Mouse (Mus musculus) stomach, postnatal 0 days (tissue): ENCODE data around the gene Lcn4. TPM values are rescaled to one million over a fixed set of nuclear protein-coding genes. Genes with fewer than 3 reads are reported as not detected.
A peak's percentile ranks its signal among the peaks of the same experiment; 100 is the strongest.

ENCODE experiments used
- ATAC-seq: fragments of 200-750 bp; cut with Nextera tagmentation; 2 replicates; pipeline ENCODE4 v1.8.0; 2017; ENCODE audit not compliant: low FRiP score, low TSS enrichment
- DNase-seq: peaks from one replicate; pipeline ENCODE4 v3.0.0-alpha.2; 2016; ENCODE audit warnings: low spot score
- H3K27ac ChIP-seq: fragments of 300-500 bp; sonication (generic); replicated peaks from 2 replicates; pipeline ENCODE4 v1.5.1; 2014; ENCODE audit warnings: mild to moderate bottlenecking, control low read depth
- H3K27me3 ChIP-seq: fragments of 300-500 bp; sonication (generic); 2 replicates; pipeline ENCODE4 v1.6.1; 2014; ENCODE audit warnings: low read length; ENCODE audit not compliant: control insufficient read depth, insufficient read depth
- H3K36me3 ChIP-seq: fragments of 300-500 bp; sonication (generic); 2 replicates; pipeline ENCODE4 v1.6.1; 2014; ENCODE audit warnings: low read length, mixed read lengths; ENCODE audit not compliant: control insufficient read depth, insufficient read depth
- H3K4me1 ChIP-seq: fragments of 300-500 bp; sonication (generic); replicated peaks from 2 replicates; pipeline ENCODE4 v1.6.1; 2014; ENCODE audit warnings: antibody characterized with exemption; ENCODE audit not compliant: control insufficient read depth, insufficient read depth
- H3K4me2 ChIP-seq: fragments of 300-500 bp; sonication (generic); replicated peaks from 2 replicates; pipeline ENCODE4 v1.6.1; 2014; ENCODE audit warnings: low read depth, mild to moderate bottlenecking, control low read depth, moderate library complexity
- H3K4me3 ChIP-seq: fragments of 300-500 bp; sonication (generic); 2 replicates; pipeline ENCODE4 v1.5.1; 2014; ENCODE audit warnings: low read depth, low read length, control low read depth
- H3K9ac ChIP-seq: fragments of 300-500 bp; sonication (generic); 2 replicates; pipeline ENCODE4 v1.6.1; 2014; ENCODE audit warnings: mild to moderate bottlenecking, low read length, control low read depth, mixed read lengths
- H3K9me3 ChIP-seq: fragments of 300-500 bp; sonication (generic); 2 replicates; pipeline ENCODE4 v1.6.1; 2016; ENCODE audit warnings: low read length; ENCODE audit not compliant: control insufficient read depth
- CTCF ChIP-seq: IDR thresholded peaks from 2 replicates; pipeline ENCODE4 v1.5.1; 2016; ENCODE audit warnings: antibody characterized with exemption, low read depth, mild to moderate bottlenecking, moderate library complexity
- EP300 ChIP-seq: optimal IDR thresholded peaks from 2 replicates; pipeline ENCODE3; 2016; ENCODE audit warnings: antibody characterized with exemption
- WGBS: fragments of 180-500 bp; shearing (Covaris S2); extraction: QIAGEN DNeasy Blood & Tissue Kit; methylation state at CpG from one replicate; pipeline ENCODE4 v1.1.7; 2014; 5-methylcytosine and 5-hydroxymethylcytosine counted together
- polyA plus RNA-seq: library from polyadenylated mRNA; unstranded; fragments of >200 nt; fragmentation: Nextera tagmentation; extraction: Ambion mirVana; gene quantifications from 2 replicates; pipeline ENCODE4 v1.2.1, GENCODE M21; 2015

Lcn4 gene
- polyA plus RNA-seq, 1 experiment from 2014 or later: not detected

GRCm38 (mm10) chr2:26632541-26633395 is 38.3 kb downstream of the Lcn4 start:
- Histone ChIP-seq H3K9ac (no peak overlapping the region), H3K4me1 (peaks cover 2% of the 10 kb centered on the region; the same call in 1 of the 2 replicates), H3K36me3 (peaks cover 17% of the 10 kb centered on the region), H3K4me2 (no peak overlapping the region), H3K9me3 (no peaks in the 10 kb centered on the region), H3K4me3 (no peak overlapping the region), H3K27me3 (no peaks in the 10 kb centered on the region), H3K27ac (no peak overlapping the region)
- WGBS: 69% methylated on average over 16 of the region's 16 CpGs
- DNase-seq: no peak
- TF ChIP-seq CTCF (no peak), EP300 (no peak)
- ATAC-seq: no peak

DNA sequence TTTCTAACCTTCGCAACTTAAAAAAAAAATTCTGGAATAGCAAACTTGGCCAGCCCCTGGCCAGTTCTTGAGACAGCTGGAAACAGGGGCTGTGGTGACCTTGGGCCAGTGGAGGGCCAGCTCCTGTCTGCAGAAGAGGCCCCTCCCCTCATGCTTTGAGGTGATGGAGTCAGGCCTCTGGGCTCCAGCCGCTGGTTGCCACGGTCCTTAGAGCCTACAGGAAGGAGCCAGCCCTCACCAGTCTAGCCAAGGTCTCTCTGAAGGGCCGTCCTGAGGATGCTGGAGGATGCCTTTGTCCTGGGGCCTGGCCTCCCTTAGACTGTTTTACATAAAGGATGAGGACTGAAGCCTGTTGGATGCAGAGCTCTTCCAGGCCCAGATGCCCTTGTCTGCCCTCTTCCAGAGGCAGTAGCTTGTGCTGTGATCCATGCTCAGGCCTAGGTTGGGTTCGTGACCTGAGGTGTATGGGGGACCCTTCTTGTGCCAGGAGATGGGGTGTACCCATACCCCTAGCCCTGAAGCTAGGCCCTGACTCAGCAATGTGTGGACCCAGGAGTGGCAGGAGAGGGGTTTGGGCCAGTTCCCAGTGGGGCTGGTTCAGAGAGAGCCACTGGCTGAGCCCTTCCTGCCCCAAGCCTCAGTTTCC is 42.2 kb downstream of the Lcn4 start:
- TF ChIP-seq EP300 (no peak), CTCF (no peak)
- 30% methylated on average over 5 of the region's 5 CpGs for WGBS
- no peaks in the 10 kb centered on the region for H3K36me3 ChIP-seq

GRCm38 (mm10) chr2:26627921-26628739 is 43.0 kb downstream of the Lcn4 start, which contains the start of gene Fam69b:
TSS of gene Fam69b (plus strand) at chr2:26628457.
- Histone ChIP-seq H3K4me3 (peak within 1 kb of the TSS; percentile 64), H3K9ac (peak within 1 kb of the TSS; percentile 73), H3K9me3 (no peaks in the 10 kb centered on the region), H3K4me1 (no peaks in the 10 kb centered on the region; the same call in 1 of the 2 replicates), H3K27ac (no peak within 1 kb of the TSS), H3K27me3 (no peaks in the 10 kb centered on the region), H3K4me2 (peak within 1 kb of the TSS; percentile 93), H3K36me3 (no peaks in the 10 kb centered on the region)
- under 1% methylated on average over 57 of the region's 70 CpGs for WGBS
- peak; percentile 71 for DNase-seq
- TF ChIP-seq EP300: no peak
- no peak for TF ChIP-seq CTCF
- peak; percentile 58 for ATAC-seq

More for the DNA sequence above, 42.2 kb downstream of the Lcn4 start:
- DNase-seq (no peak), ATAC-seq (peak; percentile 28)
- H3K4me1 ChIP-seq: no peaks in the 10 kb centered on the region; the same call in 1 of the 2 replicates
- no peaks in the 10 kb centered on the region for H3K9me3 ChIP-seq
- no peak overlapping the region for H3K27ac ChIP-seq
- H3K27me3 ChIP-seq: no peaks in the 10 kb centered on the region
- H3K4me2 ChIP-seq: peak overlapping the region; percentile 93
- H3K4me3 ChIP-seq: peak overlapping the region; percentile 64
- peak overlapping the region; percentile 73 for H3K9ac ChIP-seq

- DNase-seq: no peak
- Histone ChIP-seq H3K4me1 (no peaks in the 10 kb centered on the region; the same call in 1 of the 2 replicates), H3K36me3 (no peaks in the 10 kb centered on the region), H3K27me3 (no peaks in the 10 kb centered on the region), H3K4me2 (no peak overlapping the region), H3K9ac (no peak overlapping the region), H3K27ac (no peak overlapping the region), H3K9me3 (no peaks in the 10 kb centered on the region), H3K4me3 (no peak overlapping the region)
- 69% methylated on average over 3 of the region's 3 CpGs for WGBS
- no peak for TF ChIP-seq EP300
- TF ChIP-seq CTCF: peak; percentile 44
- ATAC-seq: no peak
Observed at GRCm38 (mm10) chr2:26626081-26626480, 45.0 kb downstream of the Lcn4 start.

DNA sequence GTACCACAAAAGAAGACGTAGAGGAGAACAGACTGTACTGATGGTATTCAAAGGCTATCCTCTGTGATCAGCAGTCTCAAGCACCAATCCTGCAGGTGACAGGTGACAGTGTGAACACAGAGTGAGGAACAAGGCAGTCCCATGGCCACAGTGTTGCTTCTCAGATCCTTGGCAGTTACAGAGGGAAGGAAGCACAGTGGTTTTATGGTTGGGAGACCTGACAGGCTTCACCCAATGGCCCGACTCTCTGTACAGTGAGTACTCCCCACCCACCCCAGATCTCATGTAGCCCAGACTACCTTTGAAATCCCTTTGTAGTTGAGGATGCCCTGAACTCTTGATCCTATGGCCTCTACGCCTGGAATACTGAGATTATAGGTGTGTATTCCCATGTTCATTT is 45.7 kb downstream of the Lcn4 start:
- WGBS: 80% methylated on average over 3 of the region's 3 CpGs
- Histone ChIP-seq H3K9ac (no peak overlapping the region), H3K4me2 (no peak overlapping the region), H3K9me3 (no peaks in the 10 kb centered on the region), H3K27ac (no peak overlapping the region), H3K4me1 (no peaks in the 10 kb centered on the region; the same call in 1 of the 2 replicates), H3K27me3 (no peaks in the 10 kb centered on the region), H3K36me3 (no peaks in the 10 kb centered on the region), H3K4me3 (no peak overlapping the region)
- DNase-seq: no peak
- TF ChIP-seq CTCF (no peak), EP300 (no peak)
- no peak for ATAC-seq
